Mouse (Mus musculus): ENCODE measurements at regions not wholly inside any gene's neighbourhood (a gene's known extent, or its start where the extent isn't known, plus 50 kb on each side); places are given as distances from the start of the nearest gene placed in this dataset.

GRCm38 (mm10) chr8:103316691-103317091, 531.2 kb upstream of the Cdh11 start:
- ATAC-seq (ENCODE audit: insufficient number of reproducible peaks, insufficient read depth, low FRiP score, low TSS enrichment, low read depth): no peak
- Histone ChIP-seq H3K4me2 (no peak overlapping the region), H3K27me3 (no peaks in the 10 kb centered on the region), H3K9ac (replicated peaks) (no peak overlapping the region), H3K27ac (no peak overlapping the region), H3K9me3 (no peaks in the 10 kb centered on the region), H3K4me3 (replicated peaks) (no peak overlapping the region), H3K36me3 (no peaks in the 10 kb centered on the region), H3K4me1 (replicated peaks) (peaks cover 16% of the 10 kb centered on the region)
- WGBS: 57% methylated on average over 5 of the region's 5 CpGs

GRCm38 (mm10) chr8:103317149-103317725, 531.8 kb upstream of the Cdh11 start:
- H3K9ac ChIP-seq (replicated peaks): no peak overlapping the region
- no peaks in the 10 kb centered on the region for H3K27me3 ChIP-seq
- no peak for ATAC-seq (ENCODE audit: insufficient number of reproducible peaks, insufficient read depth, low FRiP score, low TSS enrichment, low read depth)
- WGBS: 87% methylated on average over 2 of the region's 2 CpGs
- peaks cover 16% of the 10 kb centered on the region for H3K4me1 ChIP-seq (replicated peaks)
- H3K4me3 ChIP-seq (replicated peaks): no peak overlapping the region
- no peak overlapping the region for H3K27ac ChIP-seq
- no peaks in the 10 kb centered on the region for H3K9me3 ChIP-seq
- no peaks in the 10 kb centered on the region for H3K36me3 ChIP-seq
- no peak overlapping the region for H3K4me2 ChIP-seq

- Histone ChIP-seq H3K9ac (replicated peaks) (no peak overlapping the region), H3K9me3 (no peaks in the 10 kb centered on the region)
These were observed 538.7 kb upstream of the Cdh11 start for GRCm38 (mm10) chr8:103324016-103324665.

GRCm38 (mm10) chr8:103331415-103331814, 546.0 kb upstream of the Cdh11 start:
- Histone ChIP-seq H3K27me3 (no peaks in the 10 kb centered on the region), H3K9ac (replicated peaks) (no peak overlapping the region), H3K4me2 (no peak overlapping the region), H3K27ac (no peak overlapping the region), H3K4me3 (replicated peaks) (no peak overlapping the region), H3K36me3 (no peaks in the 10 kb centered on the region), H3K4me1 (replicated peaks) (no peaks in the 10 kb centered on the region), H3K9me3 (no peaks in the 10 kb centered on the region)
- WGBS: 87% methylated on average over 2 of the region's 2 CpGs
- ATAC-seq (ENCODE audit: insufficient number of reproducible peaks, insufficient read depth, low FRiP score, low TSS enrichment, low read depth): no peak

More at GRCm38 (mm10) chr8:103324016-103324665, 538.7 kb upstream of the Cdh11 start:
- H3K27ac ChIP-seq: no peak overlapping the region
- H3K27me3 ChIP-seq: no peaks in the 10 kb centered on the region
- no peaks in the 10 kb centered on the region for H3K36me3 ChIP-seq
- no peak overlapping the region for H3K4me2 ChIP-seq
- no peak for ATAC-seq (ENCODE audit: insufficient number of reproducible peaks, insufficient read depth, low FRiP score, low TSS enrichment, low read depth)
- no peak overlapping the region for H3K4me3 ChIP-seq (replicated peaks)
- peaks cover 3% of the 10 kb centered on the region; the same call in 1 of the 2 replicates for H3K4me1 ChIP-seq (replicated peaks)

GRCm38 (mm10) chr8:103337314-103337713, 551.9 kb upstream of the Cdh11 start:
- Histone ChIP-seq H3K36me3 (no peaks in the 10 kb centered on the region), H3K4me2 (no peak overlapping the region), H3K27me3 (no peaks in the 10 kb centered on the region), H3K4me1 (replicated peaks) (no peaks in the 10 kb centered on the region), H3K9ac (replicated peaks) (no peak overlapping the region), H3K9me3 (no peaks in the 10 kb centered on the region), H3K27ac (no peak overlapping the region), H3K4me3 (replicated peaks) (no peak overlapping the region)
- no peak for ATAC-seq (ENCODE audit: insufficient number of reproducible peaks, insufficient read depth, low FRiP score, low TSS enrichment, low read depth)
- 93% methylated on average over 3 of the region's 3 CpGs for WGBS

- H3K36me3 ChIP-seq: no peaks in the 10 kb centered on the region
- H3K27ac ChIP-seq: no peak overlapping the region
- H3K4me1 ChIP-seq (replicated peaks): no peaks in the 10 kb centered on the region
- 90% methylated on average over 2 of the region's 2 CpGs for WGBS
- no peaks in the 10 kb centered on the region for H3K27me3 ChIP-seq
- no peak overlapping the region for H3K4me3 ChIP-seq (replicated peaks)
- ATAC-seq (ENCODE audit: insufficient number of reproducible peaks, insufficient read depth, low FRiP score, low TSS enrichment, low read depth): no peak
- H3K4me2 ChIP-seq: no peak overlapping the region
- no peaks in the 10 kb centered on the region for H3K9me3 ChIP-seq
- H3K9ac ChIP-seq (replicated peaks): no peak overlapping the region
These were observed 553.6 kb upstream of the Cdh11 start for GRCm38 (mm10) chr8:103339042-103339441.

- Histone ChIP-seq H3K27me3 (no peaks in the 10 kb centered on the region), H3K9ac (replicated peaks) (no peak overlapping the region), H3K36me3 (no peaks in the 10 kb centered on the region), H3K4me2 (no peak overlapping the region), H3K4me3 (replicated peaks) (no peak overlapping the region), H3K9me3 (no peaks in the 10 kb centered on the region), H3K27ac (no peak overlapping the region), H3K4me1 (replicated peaks) (no peaks in the 10 kb centered on the region)
- 94% methylated on average over 5 of the region's 5 CpGs for WGBS
- ATAC-seq (ENCODE audit: insufficient number of reproducible peaks, insufficient read depth, low FRiP score, low TSS enrichment, low read depth): no peak
These were observed 554.5 kb upstream of the Cdh11 start for GRCm38 (mm10) chr8:103339951-103340350.

- H3K4me3 ChIP-seq (replicated peaks): no peak overlapping the region
- H3K4me1 ChIP-seq (replicated peaks): peaks cover 6% of the 10 kb centered on the region
- ATAC-seq (ENCODE audit: insufficient number of reproducible peaks, insufficient read depth, low FRiP score, low TSS enrichment, low read depth): no peak
- WGBS: 91% methylated on average over 3 of the region's 3 CpGs
- no peak overlapping the region for H3K27ac ChIP-seq
- H3K36me3 ChIP-seq: no peaks in the 10 kb centered on the region
- no peak overlapping the region for H3K9ac ChIP-seq (replicated peaks)
- no peak overlapping the region for H3K4me2 ChIP-seq
- H3K27me3 ChIP-seq: no peaks in the 10 kb centered on the region
- no peaks in the 10 kb centered on the region for H3K9me3 ChIP-seq
These were observed 558.4 kb upstream of the Cdh11 start for GRCm38 (mm10) chr8:103343891-103344290.

GRCm38 (mm10) chr8:103344871-103345270, 559.4 kb upstream of the Cdh11 start:
- Histone ChIP-seq H3K27me3 (no peaks in the 10 kb centered on the region), H3K36me3 (no peaks in the 10 kb centered on the region), H3K9me3 (peaks cover 4% of the 10 kb centered on the region; the same call in 1 of the 2 replicates), H3K4me2 (no peak overlapping the region), H3K4me1 (replicated peaks) (peaks cover 6% of the 10 kb centered on the region), H3K4me3 (replicated peaks) (no peak overlapping the region), H3K27ac (no peak overlapping the region), H3K9ac (replicated peaks) (no peak overlapping the region)
- 81% methylated on average over 2 of the region's 2 CpGs for WGBS
- no peak for ATAC-seq (ENCODE audit: insufficient number of reproducible peaks, insufficient read depth, low FRiP score, low TSS enrichment, low read depth)

- Histone ChIP-seq H3K4me3 (replicated peaks) (no peak overlapping the region), H3K4me1 (replicated peaks) (peaks cover 6% of the 10 kb centered on the region), H3K27me3 (no peaks in the 10 kb centered on the region), H3K9ac (replicated peaks) (no peak overlapping the region), H3K4me2 (no peak overlapping the region), H3K9me3 (peaks cover 4% of the 10 kb centered on the region; the same call in 1 of the 2 replicates), H3K36me3 (no peaks in the 10 kb centered on the region), H3K27ac (no peak overlapping the region)
- 31% methylated on average over 7 of the region's 7 CpGs for WGBS
- no peak for ATAC-seq (ENCODE audit: insufficient number of reproducible peaks, insufficient read depth, low FRiP score, low TSS enrichment, low read depth)
These were observed 561.9 kb upstream of the Cdh11 start for GRCm38 (mm10) chr8:103347158-103347871.

GRCm38 (mm10) chr8:103361713-103362112, 576.3 kb upstream of the Cdh11 start:
- no peak overlapping the region for H3K4me2 ChIP-seq
- no peak overlapping the region for H3K27ac ChIP-seq
- H3K27me3 ChIP-seq: no peaks in the 10 kb centered on the region
- 63% methylated on average over 3 of the region's 3 CpGs for WGBS
- no peak for ATAC-seq (ENCODE audit: insufficient number of reproducible peaks, insufficient read depth, low FRiP score, low TSS enrichment, low read depth)
- no peak overlapping the region for H3K9ac ChIP-seq (replicated peaks)
- no peak overlapping the region for H3K4me3 ChIP-seq (replicated peaks)
- H3K4me1 ChIP-seq (replicated peaks): no peaks in the 10 kb centered on the region
- no peaks in the 10 kb centered on the region for H3K36me3 ChIP-seq
- no peaks in the 10 kb centered on the region for H3K9me3 ChIP-seq

All from limb, embryonic 12.5 days (tissue).